Mouse (Mus musculus) liver, embryonic 14.5 days (tissue): ENCODE measurements around the gene Gm17190.

Experiments used
- CTCF ChIP-seq: IDR thresholded peaks from 2 replicates; pipeline ENCODE4 v1.5.1; 2016; ENCODE audit warnings: antibody characterized with exemption, low read depth, control low read depth
- EP300 ChIP-seq: IDR thresholded peaks from 2 replicates; pipeline ENCODE4 v1.6.1; 2016; ENCODE audit warnings: antibody characterized with exemption, low read depth

DNA sequence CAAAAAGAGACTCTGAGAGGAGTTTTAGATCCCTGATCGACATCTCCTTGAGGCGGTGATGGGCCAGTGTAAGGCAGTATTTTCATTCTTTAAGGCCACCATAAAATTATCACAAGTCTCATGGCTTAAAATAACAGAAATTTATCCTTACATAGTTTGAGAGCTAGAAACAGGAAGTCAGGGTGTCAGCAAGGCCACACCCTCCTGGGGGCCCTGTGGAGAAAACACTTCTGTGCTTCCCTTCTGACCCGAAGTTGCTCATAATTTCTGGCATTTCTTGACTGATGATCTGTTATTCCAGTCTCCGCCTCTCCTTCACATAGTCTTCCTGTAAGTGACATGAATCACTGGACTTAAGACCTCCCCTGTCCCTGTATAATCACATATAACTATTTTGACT, 24.5 kb downstream of the Gm17190 start:
- TF ChIP-seq CTCF: no peak
- no peak for TF ChIP-seq EP300
